ENCODE assay signal across 18 mouse cellular contexts in genomic region chr5:17928471-17928870, GRCm38 (mm10). TPM values are rescaled to one million over a fixed set of nuclear protein-coding genes. Genes with fewer than 3 reads are reported as not detected.
DNase-seq lines count a peak whose midpoint lies in the region; ATAC-seq and TF ChIP-seq lines count a peak whose summit lies in the region.
"Had no signal": no experiment of that assay in that cellular context is flagged by ENCODE, and none has a peak within 500 bp of the region (broad histone marks: within the 10 kb centered on the region; RNA-seq: fewer than 3 reads in every experiment).

No protein-coding gene starts in this region.

- H3K9me3 ChIP-seq in lung, embryonic 14.5 days (ENCODE audit: low read depth, low read length) = no peaks in the 10 kb centered on the region
- no peaks in the 10 kb centered on the region for H3K9me3 ChIP-seq in hindbrain, postnatal 0 days (ENCODE audit: low read length)
- H3K9me3 ChIP-seq in limb, embryonic 10.5 days (replicated peaks) = no peaks in the 10 kb centered on the region
- H3K9me3 ChIP-seq in forebrain, embryonic 10.5 days = no peaks in the 10 kb centered on the region
- H3K9me3 ChIP-seq: G1E; heart, embryonic 15.5 days; limb, embryonic 12.5 days; midbrain, embryonic 12.5 days; neural tube, embryonic 13.5 days had no signal

- H3K4me1 ChIP-seq in lung, embryonic 14.5 days (ENCODE audit: insufficient read depth) = 0 out of 2 replicates have a peak, but pooled peaks cover 4% of the 10 kb centered on the region
- H3K4me1 ChIP-seq in hindbrain, postnatal 0 days (ENCODE audit: insufficient read depth, low read length) = no peaks in the 10 kb centered on the region
- H3K4me1 ChIP-seq in limb, embryonic 10.5 days = peaks cover 11% of the 10 kb centered on the region
- no peaks in the 10 kb centered on the region for H3K4me1 ChIP-seq in forebrain, embryonic 10.5 days
- H3K4me1 ChIP-seq: midbrain, embryonic 12.5 days had no signal

- no peaks in the 10 kb centered on the region for H3K36me3 ChIP-seq in lung, embryonic 14.5 days (ENCODE audit: insufficient read depth)
- H3K36me3 ChIP-seq in hindbrain, postnatal 0 days (ENCODE audit: insufficient read depth, low read length) = no peaks in the 10 kb centered on the region
- H3K36me3 ChIP-seq in limb, embryonic 10.5 days = no peaks in the 10 kb centered on the region
- H3K36me3 ChIP-seq in forebrain, embryonic 10.5 days (replicated peaks) = no peaks in the 10 kb centered on the region
- H3K36me3 ChIP-seq: G1E; heart, embryonic 15.5 days; limb, embryonic 12.5 days; midbrain, embryonic 12.5 days; neural tube, embryonic 13.5 days had no signal

- H3K4me3 ChIP-seq in lung, embryonic 14.5 days (ENCODE audit: low read depth, low read length) = no peak overlapping the region
- H3K4me3 ChIP-seq in hindbrain, postnatal 0 days (ENCODE audit: low read length) = no peak overlapping the region
- no peak overlapping the region for H3K4me3 ChIP-seq in limb, embryonic 10.5 days
- H3K4me3 ChIP-seq in forebrain, embryonic 10.5 days = no peak overlapping the region
- H3K4me3 ChIP-seq: heart, embryonic 15.5 days; limb, embryonic 12.5 days; midbrain, embryonic 12.5 days; neural tube, embryonic 13.5 days had no signal

- 0 out of 2 replicates have a peak, but pooled peaks have one; percentile 5 for TF ChIP-seq CTCF in lung, embryonic 14.5 days (IDR thresholded peaks at IDR 0.05; ENCODE audit: low read depth)
- TF ChIP-seq CTCF in hindbrain, postnatal 0 days (IDR thresholded peaks at IDR 0.05; ENCODE audit: low read depth) = no peak

- peak; percentile 45 for DNase-seq in adrenal gland, adult 2 months
- DNase-seq in adrenal gland, postnatal 4 days (ENCODE audit: low spot score in 2 of 2) = no peak
- DNase-seq in lung, embryonic 14.5 days = peak; percentile 68
- DNase-seq in lung, postnatal 25 days (ENCODE audit: low spot score) = no peak
- peak; percentile 11 for DNase-seq in hindbrain, postnatal 0 days (ENCODE audit: low spot score)
- peak; percentile 72 for DNase-seq in kidney, postnatal 14 days
- no peak for DNase-seq in limb, embryonic 10.5 days (ENCODE audit: low spot score)
- no peak for DNase-seq in forebrain, embryonic 10.5 days (ENCODE audit: extremely low spot score, low spot score)
- DNase-seq: cerebellum, adult 8-10 months; spleen, adult 18-20 months; thymus, postnatal 14 days had no signal

- ATAC-seq in lung, embryonic 14.5 days (ENCODE audit: insufficient read depth) = peak; percentile 80; the same call in 1 of the 2 replicates
- ATAC-seq in hindbrain, postnatal 0 days = no peak

- H3K27ac ChIP-seq in lung, embryonic 14.5 days (ENCODE audit: low read depth) = no peak overlapping the region
- no peak overlapping the region for H3K27ac ChIP-seq in hindbrain, postnatal 0 days
- H3K27ac ChIP-seq in limb, embryonic 10.5 days = no peak overlapping the region
- no peak overlapping the region for H3K27ac ChIP-seq in forebrain, embryonic 10.5 days
- H3K27ac ChIP-seq: heart, embryonic 15.5 days; limb, embryonic 12.5 days; midbrain, embryonic 12.5 days; neural tube, embryonic 13.5 days had no signal

- WGBS in lung, embryonic 14.5 days = 35% methylated on average over 4 of the region's 4 CpGs
- WGBS in hindbrain, postnatal 0 days = 14% methylated on average over 4 of the region's 4 CpGs
- 57% methylated on average over 4 of the region's 4 CpGs for WGBS in limb, embryonic 10.5 days
- WGBS in forebrain, embryonic 10.5 days = 53% methylated on average over 4 of the region's 4 CpGs

- no peaks in the 10 kb centered on the region for H3K27me3 ChIP-seq in lung, embryonic 14.5 days (ENCODE audit: insufficient read depth, low read length)
- no peaks in the 10 kb centered on the region for H3K27me3 ChIP-seq in hindbrain, postnatal 0 days (ENCODE audit: insufficient read depth, low read length)
- H3K27me3 ChIP-seq in limb, embryonic 10.5 days (ENCODE audit: low read depth, poor library complexity, severe bottlenecking) = no peaks in the 10 kb centered on the region
- H3K27me3 ChIP-seq in forebrain, embryonic 10.5 days (ENCODE audit: poor library complexity, severe bottlenecking) = no peaks in the 10 kb centered on the region
- H3K27me3 ChIP-seq: heart, embryonic 15.5 days; limb, embryonic 12.5 days; midbrain, embryonic 12.5 days; neural tube, embryonic 13.5 days had no signal

- H3K4me2 ChIP-seq in lung, embryonic 14.5 days = no peak overlapping the region
- H3K4me2 ChIP-seq in hindbrain, postnatal 0 days (ENCODE audit: low read depth, low read length) = no peak overlapping the region
- H3K4me2 ChIP-seq: heart, embryonic 15.5 days; limb, embryonic 12.5 days; midbrain, embryonic 12.5 days; neural tube, embryonic 13.5 days had no signal

- H3K9ac ChIP-seq in lung, embryonic 14.5 days = no peak overlapping the region
- no peak overlapping the region for H3K9ac ChIP-seq in hindbrain, postnatal 0 days (replicated peaks; ENCODE audit: low read length)
- H3K9ac ChIP-seq: heart, embryonic 15.5 days; limb, embryonic 12.5 days; midbrain, embryonic 12.5 days; neural tube, embryonic 13.5 days had no signal

RNA-seq across cellular contexts. Expression of gene Gnat3, which starts 33.9 kb away (rescaled TPM):
- total RNA-seq in adrenal gland, adult 2 months (2021) = under 1 TPM in 1 of 2 experiments, not detected in 1; 0.28 TPM
- not detected in 2 replicates for polyA plus RNA-seq in adrenal gland, adult 2 months (2012; rRNA removed)
- not detected for total RNA-seq in adrenal gland, postnatal 4 days (2021)
- polyA plus RNA-seq in lung, embryonic 14.5 days (2014; fragmentation: Nextera tagmentation; extraction: Ambion mirVana) = not detected in 2 replicates
- not detected in 2 replicates for total RNA-seq in hindbrain, postnatal 0 days (2014; rRNA removed)
- not detected in 2 replicates for polyA plus RNA-seq in hindbrain, postnatal 0 days (2015; fragmentation: Nextera tagmentation; extraction: Ambion mirVana)
- polyA plus RNA-seq in limb, embryonic 10.5 days (2016; fragmentation: Nextera tagmentation; extraction: Ambion mirVana) = not detected in 2 replicates
- not detected in 2 replicates for polyA plus RNA-seq in forebrain, embryonic 10.5 days (2016; fragmentation: Nextera tagmentation; extraction: Ambion mirVana)
- total RNA-seq: adrenal gland, adult 18-20 months; layer of hippocampus, adult 8-10 months had no signal
- polyA plus RNA-seq: G1E; heart, embryonic 15.5 days; limb, embryonic 12.5 days had no signal

RNA-seq across cellular contexts. Expression of gene Cd36, which starts 39.9 kb away (rescaled TPM):
- 100 to 1,000 TPM; 448 to 820 TPM for total RNA-seq in adrenal gland, adult 2 months (2021)
- 12.1 and 12.6 TPM in 2 replicates for polyA plus RNA-seq in adrenal gland, adult 2 months (2012; rRNA removed)
- total RNA-seq in adrenal gland, postnatal 4 days (2021) = 100 to 1,000 TPM; 270 to 347 TPM
- polyA plus RNA-seq in lung, embryonic 14.5 days (2014; fragmentation: Nextera tagmentation; extraction: Ambion mirVana) = 7.6 and 9.7 TPM in 2 replicates
- 4.0 and 4.7 TPM in 2 replicates for total RNA-seq in hindbrain, postnatal 0 days (2014; rRNA removed)
- polyA plus RNA-seq in hindbrain, postnatal 0 days (2015; fragmentation: Nextera tagmentation; extraction: Ambion mirVana) = 4.9 and 5.1 TPM in 2 replicates
- polyA plus RNA-seq in limb, embryonic 10.5 days (2016; fragmentation: Nextera tagmentation; extraction: Ambion mirVana) = 0.48 and 0.83 TPM in 2 replicates
- polyA plus RNA-seq in forebrain, embryonic 10.5 days (2016; fragmentation: Nextera tagmentation; extraction: Ambion mirVana) = 0.26 and 0.31 TPM in 2 replicates
- polyA plus RNA-seq: G1E had no signal

Comparison
In these comparisons a context has a peak if more than half of its experiments do, and no peak if none do; other contexts are left out.
1. DNase-seq: peak in adrenal gland, adult 2 months (single experiment), lung, embryonic 14.5 days (single experiment), hindbrain, postnatal 0 days (single experiment) and kidney, postnatal 14 days (single experiment); none in adrenal gland, postnatal 4 days (0 of 2), lung, postnatal 25 days (single experiment), limb, embryonic 10.5 days (single experiment) and forebrain, embryonic 10.5 days (single experiment).